Mouse (Mus musculus) cerebellum, adult 8-10 months (tissue): ENCODE results near the gene Snrpc.
A peak's percentile ranks its signal among the peaks of the same experiment; 100 is the strongest.

ENCODE experiments used
- DNase-seq: peaks from one replicate; pipeline ENCODE4 v3.0.0; 2022

The Snrpc gene

GRCm38 (mm10) chr17:27819971-27820567, 17.9 kb upstream of the Snrpc start:
- peak; percentile 69 for DNase-seq

GRCm38 (mm10) chr17:27820568-27821406, 17.2 kb upstream of the Snrpc start, which contains the start of gene D17Wsu92e:
TSS of gene D17Wsu92e (minus strand) at chr17:27820648.
- peak; percentile 98 for DNase-seq

- DNase-seq, result no peak
Observed at GRCm38 (mm10) chr17:27821407-27822338, 16.3 kb upstream of the Snrpc start.

GRCm38 (mm10) chr17:27823142-27823905, 14.6 kb upstream of the Snrpc start:
- no peak for DNase-seq

DNA sequence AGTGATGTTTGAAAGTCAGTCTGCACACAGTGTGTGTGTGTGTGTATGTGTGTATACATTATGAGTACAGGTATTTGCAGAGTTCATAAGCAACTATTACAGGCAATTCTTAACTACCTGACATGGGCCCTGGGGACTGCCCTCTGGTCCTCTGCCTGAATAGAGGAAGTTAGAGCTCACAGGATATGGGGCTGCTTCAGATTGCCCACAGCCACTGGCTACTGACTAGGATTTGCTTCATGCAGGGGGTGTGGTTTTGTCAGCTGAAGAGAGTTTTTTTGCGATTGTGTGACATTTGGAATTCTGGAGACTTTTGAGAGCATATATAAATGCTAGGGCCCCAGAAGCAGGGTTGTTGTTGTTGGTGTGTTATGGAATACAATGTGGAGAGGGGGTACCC, 13.0 kb upstream of the Snrpc start:
- no peak for DNase-seq

DNA sequence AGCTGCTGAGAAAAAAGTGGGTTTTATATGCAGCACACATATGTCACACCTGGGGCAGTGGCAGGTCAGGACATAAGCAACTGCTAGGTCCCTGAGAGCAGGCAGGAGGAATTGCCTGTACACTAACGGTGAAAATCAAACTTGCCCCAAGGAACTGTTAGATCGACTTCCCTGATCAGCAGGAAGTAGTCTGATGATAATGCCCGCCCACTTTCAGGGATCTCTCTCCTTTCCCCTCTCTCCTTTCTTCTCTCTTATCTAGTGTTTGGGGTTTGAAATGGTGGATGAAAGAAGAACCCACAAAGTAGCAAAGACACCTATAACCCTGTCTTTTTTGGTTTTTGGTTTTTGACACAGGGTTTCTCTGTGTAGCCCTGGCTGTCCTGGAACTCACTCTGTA, 12.4 kb upstream of the Snrpc start:
- no peak for DNase-seq

- DNase-seq, result no peak
Observed at GRCm38 (mm10) chr17:27825984-27826905, 11.7 kb upstream of the Snrpc start.

- DNase-seq, result no peak
Observed at GRCm38 (mm10) chr17:27826908-27827383, 11.0 kb upstream of the Snrpc start.

- DNase-seq, result no peak
Observed at GRCm38 (mm10) chr17:27827511-27827910, 10.4 kb upstream of the Snrpc start.

- no peak for DNase-seq
Observed at GRCm38 (mm10) chr17:27830411-27830810, 7.5 kb upstream of the Snrpc start.

GRCm38 (mm10) chr17:27839469-27840252, 1.7 kb downstream of the Snrpc start:
- peak; percentile 93 for DNase-seq

GRCm38 (mm10) chr17:27848351-27848750, 10.4 kb downstream of the Snrpc start:
- DNase-seq, result no peak

- no peak for DNase-seq
Observed at GRCm38 (mm10) chr17:27851076-27851475, 13.1 kb downstream of the Snrpc start.

- peak; percentile 73 for DNase-seq
Observed at GRCm38 (mm10) chr17:27856265-27856797, 18.4 kb downstream of the Snrpc start, which contains the start of gene Uhrf1bp1. TSS of gene Uhrf1bp1 (plus strand) at chr17:27856441.

DNA sequence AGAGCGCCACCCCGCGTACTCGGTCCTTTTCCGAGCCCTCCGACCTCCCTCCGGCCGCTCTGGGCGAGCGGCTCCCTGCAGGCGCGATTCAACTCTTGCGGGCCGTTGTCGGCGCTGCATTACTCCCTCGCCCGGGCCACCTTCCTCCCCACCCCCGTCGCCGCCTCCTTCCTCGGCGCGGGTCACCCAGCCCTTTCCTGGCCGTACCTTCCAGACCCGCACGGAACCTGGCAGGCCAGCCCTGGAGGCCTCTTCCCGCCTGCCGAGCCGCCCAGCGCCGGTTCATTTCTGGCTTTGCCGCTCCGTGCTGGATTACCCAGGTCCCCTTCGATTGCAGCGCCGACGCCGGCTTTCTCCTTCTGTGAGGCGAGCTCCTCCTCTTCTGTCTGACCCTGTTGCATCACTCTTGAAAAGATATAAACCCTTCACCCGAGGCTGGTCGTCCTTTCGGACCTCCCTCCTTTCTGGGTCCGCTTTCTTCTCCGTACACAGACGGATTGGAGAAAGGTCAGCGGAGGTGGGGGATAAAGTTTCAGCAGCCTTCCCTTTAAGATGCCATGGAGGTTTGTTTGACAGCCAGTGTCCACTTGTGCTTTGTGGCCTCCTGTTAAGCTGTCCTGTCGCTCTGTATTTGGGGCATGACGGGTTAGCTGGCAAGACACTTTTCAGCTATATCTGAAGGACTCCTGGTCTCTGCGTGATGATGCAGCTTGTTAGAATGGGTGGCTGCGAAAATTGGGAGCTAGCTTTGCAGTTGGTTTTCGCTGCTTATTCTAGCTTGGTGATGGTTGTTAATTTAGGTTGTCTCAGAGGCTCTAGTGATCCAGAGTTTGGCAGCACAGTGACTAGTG, 19.1 kb downstream of the Snrpc start:
- peak; percentile 48 for DNase-seq

DNA sequence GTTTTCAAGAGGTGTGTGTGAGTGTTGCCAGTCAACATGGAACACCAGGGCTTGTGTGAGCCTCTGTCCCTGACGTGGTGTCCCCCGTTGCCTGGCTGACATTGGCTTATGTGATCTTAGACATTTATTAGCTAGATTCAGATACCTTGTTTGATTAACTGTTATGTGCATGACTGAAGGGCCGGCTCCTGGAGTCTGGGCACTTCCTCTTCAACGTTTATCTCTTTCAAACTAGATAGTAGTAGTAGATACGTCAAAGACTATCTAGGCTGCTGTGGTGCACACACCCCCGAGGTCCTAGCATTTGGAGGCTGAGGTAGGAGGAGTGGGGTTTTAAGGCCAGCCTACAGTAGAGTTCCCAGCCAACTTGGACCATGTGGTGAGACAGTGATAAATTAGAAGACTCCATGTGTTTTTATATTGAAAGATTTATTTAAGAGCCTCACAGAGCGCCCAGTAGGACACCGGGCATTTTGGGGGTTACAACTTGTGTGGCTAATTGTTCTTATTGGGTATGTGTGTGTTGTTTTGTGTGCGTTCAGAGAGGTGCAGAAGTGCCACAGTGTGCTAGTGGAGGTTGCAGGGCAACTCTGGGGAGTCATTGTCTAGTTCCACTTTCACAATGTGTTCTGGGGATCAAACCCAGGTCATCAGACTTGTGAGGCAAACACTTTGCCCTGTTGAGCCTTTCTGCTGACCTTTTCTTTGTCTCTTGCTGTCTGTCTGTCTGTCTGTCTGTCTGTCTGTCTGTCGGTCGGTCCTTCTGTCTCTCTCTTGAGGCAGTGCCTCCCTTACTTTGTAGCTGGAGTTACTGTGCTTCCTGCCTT, 19.9 kb downstream of the Snrpc start:
- no peak for DNase-seq

- no peak for DNase-seq
Observed at GRCm38 (mm10) chr17:27859131-27859530, 21.2 kb downstream of the Snrpc start.

GRCm38 (mm10) chr17:27865461-27865860, 27.5 kb downstream of the Snrpc start:
- no peak for DNase-seq
